Mouse (Mus musculus) heart, postnatal 0 days (tissue): ENCODE data around the gene Cyp2b23.

Experiments
- CTCF ChIP-seq: IDR thresholded peaks from 2 replicates; pipeline ENCODE4 v1.5.1; 2016; ENCODE audit warnings: antibody characterized with exemption, control low read depth, low read depth
- EP300 ChIP-seq: IDR thresholded peaks from 2 replicates; pipeline ENCODE4 v1.6.1; 2016; ENCODE audit warnings: antibody characterized with exemption, low read depth

- TF ChIP-seq CTCF, result no peak
- TF ChIP-seq EP300, result no peak
Measured at GRCm38 (mm10) chr7:26686337-26686736, at the start of gene Cyp2b23.
